Mouse (Mus musculus) megakaryocyte, embryonic 14.5 days (primary cell): ENCODE measurements around the gene Rab19.

Experiments
- FLI1 ChIP-seq: IDR thresholded peaks from 2 replicates; pipeline ENCODE4 v1.6.1; 2012; ENCODE audit warnings: low read length, inconsistent platforms, mixed read lengths
- GATA1 ChIP-seq: IDR thresholded peaks from 3 replicates; pipeline ENCODE4 v1.6.1; 2012; ENCODE audit warnings: mixed read lengths, low read length, inconsistent platforms, borderline replicate concordance

DNA sequence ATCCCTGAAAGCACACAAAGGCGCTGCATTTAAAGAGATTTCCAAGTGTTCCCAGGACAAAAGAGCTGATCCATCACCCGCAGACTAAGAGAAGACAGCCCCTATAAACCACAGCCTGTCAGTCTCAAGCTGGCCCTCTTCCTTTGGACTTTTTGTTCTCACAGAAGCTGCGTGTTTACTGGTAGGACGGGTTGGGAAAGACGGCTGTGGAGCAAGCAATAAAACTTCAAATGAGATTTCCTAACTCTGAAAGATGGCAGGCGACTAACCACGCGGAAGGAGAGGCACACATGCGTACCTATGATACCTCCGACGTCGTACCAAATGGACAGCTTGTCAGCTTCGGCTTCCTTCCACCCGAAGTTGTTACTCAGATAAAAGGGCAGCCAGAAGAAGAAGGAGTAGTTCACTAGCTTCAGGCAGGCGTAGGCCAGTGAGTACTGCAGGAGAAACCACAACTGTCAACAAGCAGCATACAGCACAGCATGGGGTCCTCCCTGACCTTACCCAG, 33.9 kb upstream of the Rab19 start:
- TF ChIP-seq GATA1 (no peak), FLI1 (no peak)
